Comparison of ENCODE assay signal across 13 mouse cellular contexts in genomic region chr6:108445006-108445405, GRCm38 (mm10).
A peak's percentile ranks its signal among the peaks of the same experiment; 100 is the strongest.
DNase-seq lines count a peak whose midpoint lies in the region; ATAC-seq and TF ChIP-seq lines count a peak whose summit lies in the region.
"Had no signal": no experiment of that assay in that cellular context is flagged by ENCODE, and none has a peak within 500 bp of the region (broad histone marks: within the 10 kb centered on the region; RNA-seq: fewer than 3 reads in every experiment).

No protein-coding gene starts in this region.

- DNase-seq in heart, postnatal 14 days, result no peak
- DNase-seq in 416B (ENCODE audit: low read depth), result peak; percentile 81
- DNase-seq in kidney, adult 2 months, result peak; percentile 94
- no peak for DNase-seq in urinary bladder, postnatal 14 days (ENCODE audit: low spot score)
- DNase-seq: heart, postnatal 36 days; retina, postnatal 1 day had no signal

- H3K9me3 ChIP-seq in heart, embryonic 13.5 days, result peaks cover 7% of the 10 kb centered on the region; the same call in 1 of the 2 replicates
- H3K9me3 ChIP-seq in megakaryocyte, embryonic 14.5 days, result 0 out of 2 replicates have a peak, but pooled peaks cover 4% of the 10 kb centered on the region
- no peaks in the 10 kb centered on the region for H3K9me3 ChIP-seq in midbrain, embryonic 15.5 days
- H3K9me3 ChIP-seq in heart, embryonic 12.5 days (replicated peaks), result 0 out of 2 replicates have a peak, but pooled peaks cover 3% of the 10 kb centered on the region
- H3K9me3 ChIP-seq: limb, embryonic 13.5 days had no signal

- no peak for TF ChIP-seq POLR2A in kidney, adult 2 months (IDR thresholded peaks at IDR 0.05; ENCODE audit: low read depth, low read length)

- peaks cover 39% of the 10 kb centered on the region for H3K36me3 ChIP-seq in heart, embryonic 13.5 days
- H3K36me3 ChIP-seq in kidney, adult 2 months (ENCODE audit: control insufficient read depth, insufficient read depth, low read length), result peaks cover 9% of the 10 kb centered on the region; the same call in 1 of the 2 replicates
- peaks cover 63% of the 10 kb centered on the region for H3K36me3 ChIP-seq in megakaryocyte, embryonic 14.5 days (replicated peaks; ENCODE audit: low read length)
- H3K36me3 ChIP-seq in midbrain, embryonic 15.5 days (replicated peaks), result no peaks in the 10 kb centered on the region
- peaks cover 19% of the 10 kb centered on the region for H3K36me3 ChIP-seq in heart, embryonic 12.5 days

- ATAC-seq in heart, embryonic 13.5 days (ENCODE audit: extremely low read depth, insufficient number of reproducible peaks, low FRiP score, low TSS enrichment), result no peak
- no peak for ATAC-seq in midbrain, embryonic 15.5 days (replicated peaks)
- ATAC-seq in heart, embryonic 12.5 days (ENCODE audit: insufficient number of reproducible peaks, low FRiP score), result no peak

- WGBS in heart, embryonic 13.5 days, result 79% methylated on average over 7 of the region's 7 CpGs
- 9% methylated on average over 7 of the region's 7 CpGs for WGBS in kidney, adult 2 months
- 91% methylated on average over 7 of the region's 7 CpGs for WGBS in midbrain, embryonic 15.5 days
- WGBS in heart, embryonic 12.5 days, result 76% methylated on average over 7 of the region's 7 CpGs

- no peak overlapping the region for H3K4me3 ChIP-seq in heart, embryonic 13.5 days
- no peak overlapping the region for H3K4me3 ChIP-seq in kidney, adult 2 months (ENCODE audit: insufficient read depth, low read depth, low read length)
- peak overlapping the region; percentile 82 for H3K4me3 ChIP-seq in megakaryocyte, embryonic 14.5 days (replicated peaks)
- no peak overlapping the region for H3K4me3 ChIP-seq in midbrain, embryonic 15.5 days
- H3K4me3 ChIP-seq in heart, embryonic 12.5 days, result no peak overlapping the region
- H3K4me3 ChIP-seq: limb, embryonic 13.5 days; lung, embryonic 15.5 days had no signal

- H3K4me1 ChIP-seq in heart, embryonic 13.5 days, result peaks cover 50% of the 10 kb centered on the region
- peaks cover 58% of the 10 kb centered on the region for H3K4me1 ChIP-seq in kidney, adult 2 months (ENCODE audit: control insufficient read depth, insufficient read depth, low read length)
- H3K4me1 ChIP-seq in megakaryocyte, embryonic 14.5 days, result peaks cover 74% of the 10 kb centered on the region
- H3K4me1 ChIP-seq in midbrain, embryonic 15.5 days, result peaks cover 2% of the 10 kb centered on the region; the same call in 1 of the 2 replicates
- peaks cover 39% of the 10 kb centered on the region for H3K4me1 ChIP-seq in heart, embryonic 12.5 days (replicated peaks)

- intact Hi-C loops in heart, postnatal 14 days (cut with DNase I), result no loop called here

- no peak overlapping the region; the same call in 1 of the 2 replicates for H3K9ac ChIP-seq in heart, embryonic 13.5 days
- H3K9ac ChIP-seq in midbrain, embryonic 15.5 days, result no peak overlapping the region
- H3K9ac ChIP-seq in heart, embryonic 12.5 days, result no peak overlapping the region
- H3K9ac ChIP-seq: limb, embryonic 13.5 days; lung, embryonic 15.5 days had no signal

- H3K27ac ChIP-seq in heart, embryonic 13.5 days (replicated peaks), result peak overlapping the region; percentile 50
- peak overlapping the region; percentile 95 for H3K27ac ChIP-seq in kidney, adult 2 months (ENCODE audit: insufficient read depth, low read depth, low read length)
- H3K27ac ChIP-seq in midbrain, embryonic 15.5 days, result no peak overlapping the region
- H3K27ac ChIP-seq in heart, embryonic 12.5 days (ENCODE audit: poor library complexity, severe bottlenecking), result no peak overlapping the region
- H3K27ac ChIP-seq: limb, embryonic 13.5 days; lung, embryonic 15.5 days had no signal

- TF ChIP-seq CTCF in kidney, adult 2 months (conservative IDR thresholded peaks at IDR 0.05; ENCODE audit: insufficient read depth, insufficient read length, low read depth, low read length), result no peak

- no peaks in the 10 kb centered on the region for H3K27me3 ChIP-seq in heart, embryonic 13.5 days (replicated peaks)
- H3K27me3 ChIP-seq in kidney, adult 2 months (replicated peaks; ENCODE audit: control insufficient read depth, insufficient read depth, low read length), result no peaks in the 10 kb centered on the region
- H3K27me3 ChIP-seq in megakaryocyte, embryonic 14.5 days (replicated peaks), result no peaks in the 10 kb centered on the region
- H3K27me3 ChIP-seq in midbrain, embryonic 15.5 days (replicated peaks), result no peaks in the 10 kb centered on the region
- H3K27me3 ChIP-seq in heart, embryonic 12.5 days (replicated peaks), result no peaks in the 10 kb centered on the region
- H3K27me3 ChIP-seq: limb, embryonic 13.5 days; lung, embryonic 15.5 days had no signal

- no peak overlapping the region for H3K4me2 ChIP-seq in heart, embryonic 13.5 days
- no peak overlapping the region for H3K4me2 ChIP-seq in midbrain, embryonic 15.5 days
- no peak overlapping the region for H3K4me2 ChIP-seq in heart, embryonic 12.5 days
- H3K4me2 ChIP-seq: limb, embryonic 13.5 days; lung, embryonic 15.5 days; midbrain, embryonic 11.5 days had no signal

Comparison
In these comparisons a context has a peak if more than half of its experiments do, and no peak if none do; other contexts are left out.
1. H3K27ac ChIP-seq: peak in heart, embryonic 13.5 days (single experiment) and kidney, adult 2 months (single experiment); none in midbrain, embryonic 15.5 days (single experiment) and heart, embryonic 12.5 days (single experiment).
2. DNase-seq: peak in 416B (single experiment) and kidney, adult 2 months (single experiment); none in heart, postnatal 14 days (0 of 2) and urinary bladder, postnatal 14 days (single experiment).